Mouse (Mus musculus) naive thymus-derived CD4-positive, alpha-beta T cell, adult 2 months (primary cell): ENCODE measurements around the gene Hfe2.

ENCODE experiments used
- DNase-seq: peaks from one replicate; pipeline ENCODE4 v3.0.0-alpha.2; 2011; ENCODE audit warnings: low read depth

Hfe2 gene

DNA sequence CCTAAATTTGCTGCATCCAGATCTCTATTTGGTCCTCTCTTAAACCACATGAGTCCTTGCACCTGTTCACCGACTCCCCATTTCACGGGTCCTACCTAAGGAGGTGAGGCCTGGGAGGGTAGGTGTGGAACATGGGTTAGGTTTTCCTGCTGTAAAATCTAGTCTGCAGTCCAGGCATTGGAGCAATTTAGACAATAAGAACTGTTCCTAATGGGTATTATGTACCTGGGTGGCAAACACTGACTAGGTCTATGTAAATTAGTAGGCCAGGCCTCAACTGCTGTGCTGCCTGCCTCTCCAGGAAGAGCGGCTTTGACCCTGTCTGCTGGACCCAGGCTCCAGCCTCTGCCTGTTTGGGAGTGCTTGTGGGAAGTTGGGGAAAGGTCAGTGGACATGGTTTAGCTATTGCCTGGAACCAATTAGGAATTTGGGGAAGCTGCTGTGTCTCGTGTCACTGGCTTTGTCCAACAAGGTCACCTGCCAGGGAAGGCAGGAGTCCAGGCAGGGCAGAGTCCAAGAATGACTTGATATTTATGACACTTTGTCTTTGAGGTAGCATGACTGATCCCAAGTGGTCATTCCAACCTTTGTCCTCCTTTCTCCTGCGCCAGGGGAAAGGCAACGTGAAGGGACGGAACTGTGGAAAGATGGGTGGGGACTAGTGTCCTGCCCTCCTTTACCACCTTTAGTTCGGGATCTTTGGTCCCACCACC, 50.5 kb downstream of the Hfe2 start:
- no peak for DNase-seq

DNA sequence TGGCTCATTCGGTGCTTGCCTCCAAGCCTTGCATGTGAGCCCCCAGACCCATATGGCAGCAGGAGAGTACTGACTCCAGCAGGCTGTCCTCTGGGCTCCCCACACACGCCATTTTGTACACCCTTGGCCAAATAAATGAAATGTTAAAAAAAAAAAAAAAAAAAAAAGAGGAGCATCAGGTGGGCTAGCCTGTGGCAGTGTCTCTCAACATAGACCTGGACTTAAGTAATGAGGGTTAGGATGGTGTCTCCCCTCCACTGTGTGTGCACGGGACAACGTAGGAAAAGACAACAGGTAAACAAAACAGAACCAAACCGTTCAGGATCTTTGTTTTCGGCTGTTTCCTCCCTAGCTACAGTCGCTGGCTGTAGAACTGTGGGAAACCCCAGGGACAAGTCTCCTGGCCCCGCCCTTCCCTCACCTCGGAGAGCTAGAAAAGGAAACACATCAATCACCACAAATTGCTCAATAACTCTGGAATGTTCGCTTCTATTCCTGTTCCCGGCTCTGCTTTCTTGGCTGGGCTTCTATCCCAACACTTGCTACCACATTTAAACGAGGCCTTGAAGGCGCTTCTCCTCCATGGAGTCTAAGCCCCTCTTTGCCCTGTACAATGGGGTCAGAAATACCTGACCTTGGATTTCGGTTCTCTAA, 51.2 kb downstream of the Hfe2 start:
- DNase-seq, result no peak

DNA sequence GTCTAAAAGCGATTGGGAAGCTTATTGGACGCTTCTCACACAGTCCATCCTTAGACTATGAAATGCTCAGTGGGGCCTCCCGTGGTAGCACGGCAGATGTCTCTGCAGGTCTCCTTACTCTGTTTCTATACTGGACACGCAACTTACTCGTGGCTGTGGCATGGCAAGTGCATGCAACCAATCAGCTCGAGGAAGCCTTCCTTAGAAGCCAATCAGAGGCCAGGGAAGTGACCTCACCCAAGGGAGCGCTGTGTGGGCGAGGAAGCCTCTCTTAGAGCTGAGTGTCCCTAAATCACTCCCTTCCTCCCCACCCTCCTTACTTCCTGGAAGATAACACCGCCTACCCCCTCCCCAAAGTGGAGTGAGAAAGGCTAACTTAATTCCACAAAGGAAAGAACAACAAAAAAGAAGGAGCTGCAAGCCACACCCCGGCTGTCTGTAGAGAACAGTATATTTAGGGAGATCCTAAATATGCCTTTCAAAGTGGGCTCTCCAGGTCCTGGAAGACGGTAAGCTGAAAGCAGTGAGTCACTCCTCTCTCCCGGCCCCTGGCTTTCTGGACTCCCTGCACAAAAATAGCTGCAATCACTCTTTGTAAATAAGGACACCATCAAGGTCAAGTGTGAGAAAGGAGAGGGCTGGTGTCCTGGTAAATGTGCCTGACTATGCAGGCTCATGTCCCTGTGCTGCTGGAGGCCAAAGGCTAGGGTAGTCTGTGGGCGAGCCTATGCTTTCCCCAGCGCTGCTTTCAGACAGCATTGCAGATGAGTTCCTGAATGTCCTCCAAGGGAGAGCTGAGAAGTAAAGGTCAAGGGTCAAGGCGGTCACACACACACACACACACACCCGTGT, 51.9 kb downstream of the Hfe2 start, which contains the start of gene Gm16253:
TSS of gene Gm16253 (plus strand) at position 295 of the 852 bp plus-strand sequence.
- DNase-seq, result peak; percentile 90

DNA sequence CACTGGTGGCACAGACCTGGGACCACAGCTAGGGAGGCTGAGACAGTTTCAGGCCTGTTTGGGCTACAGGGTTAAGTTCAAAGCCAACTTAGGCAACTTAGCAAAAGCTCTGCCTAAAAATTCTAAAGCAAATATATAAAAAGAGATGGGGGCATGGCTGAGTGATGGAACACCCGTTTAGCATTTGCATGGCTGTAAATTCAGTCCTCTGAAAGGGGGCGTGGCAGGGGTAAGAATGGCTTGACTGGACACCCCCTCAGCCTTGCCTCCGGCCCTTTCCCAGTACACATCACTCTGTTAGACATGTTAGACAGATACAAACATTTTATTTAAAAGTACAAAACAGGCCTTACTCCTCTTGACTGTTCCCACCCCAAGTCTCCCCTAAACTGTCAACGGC, 52.6 kb downstream of the Hfe2 start:
- no peak for DNase-seq
